Mouse (Mus musculus) cerebellum, postnatal 10 days (tissue): ENCODE measurements at regions not wholly inside any gene's neighbourhood (a gene's known extent, or its start where the extent isn't known, plus 50 kb on each side); places are given as distances from the start of the nearest gene placed in this dataset.

Experiments used
- DNase-seq, 2 experiments: peaks; one replicate each; pipeline ENCODE4 v3.0.0; 2021; ENCODE audit warnings: mixed read lengths in 2 of 2

DNA sequence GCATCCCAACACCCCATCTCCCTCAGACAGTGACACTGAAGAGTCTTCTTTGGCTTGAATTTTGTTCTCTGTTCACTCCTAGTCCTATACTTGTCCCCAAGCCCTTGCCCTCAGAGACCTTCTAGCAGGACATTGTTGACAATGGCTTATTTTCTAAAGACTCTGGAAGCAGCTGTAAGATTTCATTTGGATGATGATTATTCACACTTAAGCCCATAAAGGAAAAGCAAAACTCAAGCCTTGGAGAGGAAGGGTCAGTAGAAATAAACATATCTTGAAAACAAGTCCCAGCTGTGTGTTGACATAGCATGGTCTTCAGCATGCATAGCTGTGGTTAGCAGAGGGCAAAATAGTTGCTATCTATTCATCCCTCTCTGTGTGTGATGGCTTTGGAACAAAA, 59.9 kb upstream of the Cdh11 start:
- no peak for DNase-seq

- no peak for DNase-seq
Measured at GRCm38 (mm10) chr8:102860021-102860420, 74.6 kb upstream of the Cdh11 start.

DNA sequence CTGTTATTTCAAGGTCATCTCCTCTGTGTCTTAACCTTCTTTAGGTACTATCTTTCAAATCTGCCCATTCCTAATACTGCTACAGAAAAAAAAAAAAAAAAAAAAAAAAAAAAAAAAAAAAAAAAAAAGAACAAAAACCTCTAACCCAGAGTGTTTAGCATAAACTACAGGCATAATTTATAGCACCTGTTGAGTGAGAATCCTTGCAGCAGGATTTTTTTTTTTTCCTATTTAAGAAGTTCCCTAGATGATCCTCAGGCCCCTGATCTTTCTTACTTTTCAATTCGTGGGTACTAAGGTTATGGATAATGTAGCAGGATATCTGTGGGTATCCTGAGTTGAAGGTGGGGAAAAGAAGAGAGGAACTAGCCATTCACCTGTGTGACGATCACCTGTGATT, 114.1 kb upstream of the Cdh11 start:
- DNase-seq = no peak

DNA sequence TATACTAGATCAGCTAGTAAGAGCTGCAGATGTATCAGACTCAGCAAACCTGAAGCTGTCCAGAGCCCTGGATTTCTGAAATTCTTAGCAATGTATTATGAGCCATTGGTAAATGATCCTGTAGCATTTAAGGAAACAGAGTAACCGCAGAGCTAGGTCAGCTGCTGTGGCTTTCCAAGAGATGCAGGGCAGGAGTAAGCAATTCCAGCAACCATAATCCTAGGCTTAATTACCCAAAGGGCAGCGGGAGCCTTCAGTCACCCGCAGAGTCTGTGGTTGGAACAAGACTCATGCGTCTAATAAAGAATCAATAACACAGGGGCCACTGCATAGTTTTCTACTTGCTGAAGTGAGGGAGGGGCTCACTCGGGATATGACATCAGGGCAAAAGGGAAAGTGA, 115.2 kb upstream of the Cdh11 start:
- DNase-seq = no peak

- no peak for DNase-seq
Measured at GRCm38 (mm10) chr8:102907444-102907843, 122.0 kb upstream of the Cdh11 start.

- no peak for DNase-seq
Measured at GRCm38 (mm10) chr8:102931342-102931835, 145.9 kb upstream of the Cdh11 start.

- DNase-seq = peak in 1 of 2 experiments; percentile 11
Measured at GRCm38 (mm10) chr8:102938771-102939170, 153.3 kb upstream of the Cdh11 start.

DNA sequence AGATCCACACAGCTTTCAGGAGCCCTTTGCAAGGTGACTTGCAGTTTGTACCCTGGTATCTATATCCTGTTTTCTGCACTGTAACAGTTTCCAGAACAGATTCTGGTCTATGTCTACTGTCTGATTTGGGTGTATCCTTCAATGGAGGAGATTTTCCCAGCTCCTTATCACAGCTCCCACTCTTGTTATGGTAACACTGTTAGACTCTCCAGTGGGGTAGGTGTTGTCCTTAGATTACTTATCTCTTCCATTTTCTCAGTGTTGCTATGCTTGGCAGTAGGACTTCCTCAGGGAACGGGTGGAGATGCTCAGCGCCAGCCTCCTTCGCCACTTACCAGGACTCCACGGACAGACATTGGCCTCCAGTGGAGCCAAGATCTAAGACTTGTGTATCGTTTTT, 160.1 kb upstream of the Cdh11 start:
- no peak for DNase-seq

GRCm38 (mm10) chr8:102978161-102978581, 192.7 kb upstream of the Cdh11 start:
- DNase-seq = peak; percentile 43 to 47

GRCm38 (mm10) chr8:102983220-102983909, 197.9 kb upstream of the Cdh11 start:
- DNase-seq = no peak

DNA sequence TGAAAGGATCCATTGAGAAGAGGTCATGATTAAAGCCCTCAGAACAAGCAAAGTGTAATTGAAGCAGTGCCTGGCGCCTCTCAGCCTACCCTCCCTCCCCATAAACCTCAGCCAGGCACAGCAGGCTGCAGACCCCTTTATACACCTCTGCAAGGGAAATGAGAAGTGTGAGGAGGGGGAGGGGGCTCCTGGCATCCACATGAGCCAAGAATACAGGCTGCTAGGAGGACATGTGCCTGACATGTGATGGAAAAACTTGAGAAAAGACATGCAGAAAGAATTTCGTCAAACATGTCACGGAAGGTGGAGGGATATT, 198.4 kb upstream of the Cdh11 start:
- peak; percentile 3 to 10 for DNase-seq

GRCm38 (mm10) chr8:103007284-103007984, 222.0 kb upstream of the Cdh11 start:
- DNase-seq = no peak

GRCm38 (mm10) chr8:103019121-103019520, 233.7 kb upstream of the Cdh11 start:
- DNase-seq = peak; percentile 87 to 93

- DNase-seq = no peak
Measured at GRCm38 (mm10) chr8:103023237-103023636, 237.8 kb upstream of the Cdh11 start.

DNA sequence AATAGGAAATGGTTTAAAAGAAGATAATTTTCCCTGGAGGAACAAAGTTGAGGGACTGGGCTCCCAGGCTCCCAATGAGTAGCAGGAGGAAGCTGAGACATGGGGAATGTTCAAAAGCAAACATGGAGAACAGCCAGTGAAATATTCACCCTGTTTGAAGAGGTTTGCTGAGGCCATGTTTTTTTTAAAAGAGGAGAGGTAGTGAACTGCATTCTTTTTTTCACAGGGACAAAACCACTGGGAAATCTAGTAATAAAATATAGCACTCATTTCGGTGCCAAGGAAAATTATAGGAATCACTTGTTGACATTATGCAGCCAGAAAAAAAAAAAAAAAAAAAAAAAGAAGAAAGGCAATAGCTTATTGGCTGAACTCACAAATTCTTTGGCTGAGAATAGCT, 246.3 kb upstream of the Cdh11 start:
- DNase-seq = no peak

- DNase-seq = no peak
Measured at GRCm38 (mm10) chr8:103033956-103034355, 248.5 kb upstream of the Cdh11 start.

DNA sequence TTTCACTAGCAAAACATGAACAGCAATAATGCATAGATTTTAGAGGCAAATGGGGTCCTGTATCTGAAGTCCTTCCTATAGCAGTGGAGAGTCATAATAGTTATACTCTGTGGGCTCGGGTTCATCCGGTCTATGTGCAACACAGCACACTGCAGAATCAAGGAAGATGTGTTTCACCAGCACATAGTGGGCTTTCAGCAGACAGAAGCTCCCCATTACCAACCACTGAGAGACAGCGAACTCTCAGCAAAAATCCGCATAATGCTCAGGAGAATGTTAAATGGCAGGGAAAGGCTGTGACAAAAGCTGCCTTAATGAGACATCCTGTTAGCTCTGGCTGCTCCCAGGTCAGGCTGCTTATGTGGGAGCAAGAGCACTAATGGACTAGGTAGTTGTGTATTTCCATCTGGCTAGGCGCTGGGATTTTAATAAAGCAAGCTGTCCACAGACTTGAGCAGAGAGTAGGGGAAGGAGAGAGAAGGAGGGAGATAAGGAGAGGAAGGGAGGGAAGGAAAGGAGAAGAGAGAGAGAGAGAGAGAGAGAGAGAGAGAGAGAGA, 286.7 kb upstream of the Cdh11 start:
- no peak for DNase-seq

DNA sequence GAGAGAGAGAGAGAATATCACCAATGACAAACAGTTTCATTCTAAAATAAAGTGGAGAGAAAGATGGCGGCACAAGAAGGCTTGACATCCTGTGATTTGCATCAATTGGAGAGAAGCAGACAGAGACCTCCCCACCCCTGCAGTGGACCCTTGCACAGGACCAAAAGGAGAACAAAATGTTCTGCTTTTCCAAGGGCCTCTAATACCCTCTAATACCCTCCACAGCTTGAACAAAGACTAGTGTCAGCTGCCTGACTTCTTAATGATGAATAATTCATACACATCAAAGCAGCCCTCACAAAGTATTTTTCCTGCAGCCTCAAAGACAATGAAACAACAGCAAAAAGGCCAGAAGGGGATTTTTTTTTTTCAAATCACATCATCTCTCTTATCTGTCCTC, 287.2 kb upstream of the Cdh11 start:
- DNase-seq = no peak

GRCm38 (mm10) chr8:103078559-103078958, 293.1 kb upstream of the Cdh11 start:
- DNase-seq = no peak

DNA sequence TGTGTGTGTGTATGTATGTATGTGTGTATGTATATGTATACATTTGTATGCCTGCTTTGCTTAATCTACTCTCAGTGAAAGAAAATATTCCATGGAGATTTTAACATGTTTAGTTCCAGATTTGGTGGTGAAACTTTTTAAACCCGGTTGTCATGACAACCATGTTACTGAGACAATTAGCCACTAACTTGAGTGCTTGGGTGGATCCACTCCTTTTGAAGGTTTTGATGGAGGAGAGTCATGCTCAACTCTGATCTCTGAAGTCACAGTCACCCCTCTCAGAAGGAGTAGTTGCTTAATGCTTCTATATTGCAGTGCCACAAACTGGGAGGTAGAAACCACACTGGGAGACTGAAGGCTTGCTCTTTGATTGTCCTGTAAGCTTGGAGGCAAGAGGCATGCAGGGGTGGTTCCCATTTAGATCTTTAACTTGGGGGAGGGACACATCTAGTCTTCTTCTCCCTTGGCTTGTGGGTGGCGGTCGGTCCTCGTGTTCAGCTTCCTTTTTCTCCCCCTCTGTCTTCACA, 301.6 kb upstream of the Cdh11 start:
- no peak for DNase-seq

- no peak for DNase-seq
Measured at GRCm38 (mm10) chr8:103096496-103097092, 311.2 kb upstream of the Cdh11 start.

- peak; percentile 3 to 11 for DNase-seq
Measured at GRCm38 (mm10) chr8:103125581-103125980, 340.1 kb upstream of the Cdh11 start.

DNA sequence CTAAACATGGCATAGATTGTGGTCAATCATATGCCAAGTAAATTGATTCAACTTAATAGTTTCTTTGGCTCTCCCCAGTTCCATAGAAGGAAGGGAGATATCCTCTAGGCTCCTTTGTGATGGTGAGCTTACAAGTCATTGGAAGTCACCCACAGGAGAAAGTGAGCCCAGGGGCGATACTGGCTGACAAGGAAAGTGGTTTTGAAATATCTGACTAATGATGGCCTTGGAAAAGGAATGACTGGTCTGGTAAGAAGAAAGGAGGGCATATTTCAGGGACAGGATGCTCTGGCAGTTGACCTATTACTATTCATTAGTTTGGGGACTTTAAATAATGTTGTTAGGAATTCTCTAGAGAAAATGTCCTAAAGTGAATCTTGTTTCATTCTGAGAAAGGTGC, 352.7 kb upstream of the Cdh11 start:
- DNase-seq = no peak

- no peak for DNase-seq
Measured at GRCm38 (mm10) chr8:103144835-103145234, 359.4 kb upstream of the Cdh11 start.
